Mouse (Mus musculus): ENCODE measurements at regions not wholly inside any gene's neighbourhood (a gene's known extent, or its start where the extent isn't known, plus 50 kb on each side); places are given as distances from the start of the nearest gene placed in this dataset.

DNA sequence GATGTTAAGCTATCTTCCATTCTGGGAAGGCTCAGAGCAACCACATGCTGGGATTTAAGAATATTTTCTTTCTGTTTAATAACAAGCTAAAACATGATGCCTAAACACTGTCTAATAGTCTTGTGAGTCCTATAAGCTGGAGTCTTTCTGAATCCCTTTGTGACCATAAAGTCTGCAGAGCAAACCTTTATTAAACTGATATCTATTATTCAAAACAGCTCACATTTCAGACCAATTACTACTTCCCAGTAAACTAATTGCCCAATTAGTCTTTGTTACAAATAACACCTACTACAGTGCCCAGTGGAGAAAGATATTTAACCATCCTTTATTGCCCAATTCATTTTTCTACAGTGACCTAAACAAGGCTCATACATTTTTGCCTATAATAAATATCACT lies 277.7 kb downstream of the Stxbp6 start:
- no peak for ATAC-seq (ENCODE audit: insufficient number of reproducible peaks, insufficient read depth, low FRiP score, low TSS enrichment, low read depth)
- Histone ChIP-seq H3K27ac (no peak overlapping the region), H3K4me1 (replicated peaks) (no peaks in the 10 kb centered on the region)

DNA sequence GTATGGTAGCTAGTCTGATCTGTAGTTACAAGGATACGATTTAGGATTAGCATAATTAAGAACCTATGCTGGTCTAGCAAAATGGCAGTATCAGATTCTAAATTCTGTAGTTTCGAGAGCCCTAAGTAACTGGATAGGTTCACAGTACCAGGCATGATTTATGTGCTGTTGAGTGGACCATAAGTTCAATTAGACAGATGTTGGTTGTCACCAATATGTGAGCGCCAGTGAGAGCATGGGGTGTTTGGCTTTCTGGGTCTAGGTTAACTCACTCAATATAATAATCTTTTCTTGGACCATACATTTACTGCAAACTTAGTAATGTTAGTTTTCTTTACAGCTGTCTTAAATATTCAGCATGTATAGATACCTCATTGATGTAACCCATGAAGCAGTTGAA lies 323.8 kb downstream of the Stxbp6 start:
- H3K27ac ChIP-seq: no peak overlapping the region
- no peak overlapping the region for H3K4me3 ChIP-seq (replicated peaks)
- no peak overlapping the region for H3K9ac ChIP-seq (replicated peaks)
- no peak overlapping the region for H3K4me2 ChIP-seq
- peak; percentile 56; the same call in 1 of the 2 replicates for ATAC-seq (ENCODE audit: insufficient number of reproducible peaks, insufficient read depth, low FRiP score, low TSS enrichment, low read depth)
- H3K36me3 ChIP-seq: no peaks in the 10 kb centered on the region
- H3K9me3 ChIP-seq: no peaks in the 10 kb centered on the region
- no peaks in the 10 kb centered on the region for H3K27me3 ChIP-seq
- H3K4me1 ChIP-seq (replicated peaks): no peaks in the 10 kb centered on the region
- 64% methylated on average over 3 of the region's 3 CpGs for WGBS

More for the DNA sequence above, 277.7 kb downstream of the Stxbp6 start:
- H3K4me2 ChIP-seq: no peak overlapping the region
- no peaks in the 10 kb centered on the region for H3K9me3 ChIP-seq
- no peaks in the 10 kb centered on the region for H3K36me3 ChIP-seq
- H3K27me3 ChIP-seq: no peaks in the 10 kb centered on the region
- no peak overlapping the region for H3K4me3 ChIP-seq (replicated peaks)
- no peak overlapping the region for H3K9ac ChIP-seq (replicated peaks)

DNA sequence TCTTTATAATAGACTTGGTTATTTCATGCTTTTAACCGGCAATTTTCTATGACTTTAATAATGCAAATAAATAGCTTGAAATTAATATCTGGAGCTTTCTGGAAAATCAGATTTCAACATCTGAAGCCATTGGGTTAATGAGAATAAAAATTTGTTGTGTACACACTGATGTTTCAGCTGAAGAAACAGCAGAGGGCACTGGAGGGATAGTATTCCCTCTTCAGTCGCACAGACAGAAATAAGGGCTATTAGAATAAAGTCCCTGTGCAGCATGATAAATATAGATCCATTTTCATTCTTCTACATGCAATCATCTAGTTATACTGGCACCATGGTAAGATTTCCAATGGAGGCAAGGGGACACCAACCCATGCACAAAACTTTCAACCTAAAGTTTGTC lies 347.7 kb downstream of the Stxbp6 start:
- Histone ChIP-seq H3K36me3 (no peaks in the 10 kb centered on the region), H3K4me3 (replicated peaks) (no peak overlapping the region), H3K4me2 (no peak overlapping the region), H3K27ac (no peak overlapping the region), H3K4me1 (replicated peaks) (no peaks in the 10 kb centered on the region), H3K9me3 (no peaks in the 10 kb centered on the region), H3K9ac (replicated peaks) (no peak overlapping the region), H3K27me3 (no peaks in the 10 kb centered on the region)
- no peak for ATAC-seq (ENCODE audit: insufficient number of reproducible peaks, insufficient read depth, low FRiP score, low TSS enrichment, low read depth)
- WGBS: 86% methylated on average over 2 of the region's 2 CpGs
